Comparison of ENCODE assay signal across 24 mouse cellular contexts in the genomic region with DNA sequence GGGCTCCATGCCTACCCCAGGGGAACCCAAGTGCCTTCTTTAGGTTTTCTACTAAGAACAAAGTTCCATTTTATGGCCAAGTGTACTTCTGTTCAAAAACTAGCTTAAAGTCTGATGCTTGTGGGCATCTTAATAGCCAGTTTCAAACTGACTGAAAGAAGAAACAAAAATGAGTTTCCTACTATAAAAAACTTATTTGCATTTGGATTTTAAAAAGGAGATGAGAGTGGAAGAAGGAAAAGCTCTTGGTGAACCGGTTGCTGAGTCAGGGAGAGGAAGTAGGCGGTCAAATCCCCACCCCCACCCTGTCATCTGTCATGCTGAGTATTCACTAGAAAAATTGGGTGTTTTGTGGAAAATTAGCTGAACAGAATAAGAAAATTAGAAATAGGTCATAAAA. TPM values are rescaled to one million over a fixed set of nuclear protein-coding genes. Genes with fewer than 3 reads are reported as not detected.
A peak's percentile ranks its signal among the peaks of the same experiment; 100 is the strongest.
DNase-seq lines count a peak whose midpoint lies in the region; ATAC-seq and TF ChIP-seq lines count a peak whose summit lies in the region.
"Had no signal": no experiment of that assay in that cellular context is flagged by ENCODE, and none has a peak within 500 bp of the region (broad histone marks: within the 10 kb centered on the region; RNA-seq: fewer than 3 reads in every experiment).

No protein-coding gene starts in this region.

- no peak overlapping the region for H3K27ac ChIP-seq in liver, embryonic 12.5 days
- peak overlapping the region; percentile 48; the same call in 1 of the 2 replicates for H3K27ac ChIP-seq in MEL (ENCODE audit: control insufficient read depth, low read depth, low read length)
- peak overlapping the region; percentile 19; the same call in 1 of the 2 replicates for H3K27ac ChIP-seq in liver, embryonic 11.5 days (ENCODE audit: low read depth, low read length)
- H3K27ac ChIP-seq: hindbrain, embryonic 13.5 days; limb, embryonic 13.5 days; liver, embryonic 15.5 days; midbrain, embryonic 12.5 days had no signal

- no peak overlapping the region for H3K4me2 ChIP-seq in liver, embryonic 12.5 days
- H3K4me2 ChIP-seq in liver, embryonic 11.5 days, result peak overlapping the region; percentile 14; the same call in 1 of the 2 replicates
- H3K4me2 ChIP-seq: embryonic facial prominence, embryonic 15.5 days; hindbrain, embryonic 13.5 days; limb, embryonic 13.5 days; liver, embryonic 15.5 days; midbrain, embryonic 12.5 days had no signal

- peak; percentile 43 to 51 for TF ChIP-seq EP300 in MEL (IDR thresholded peaks at IDR 0.05; ENCODE audit: low read depth in 1 of 2, low read length in 2 of 2)

- H3K9me3 ChIP-seq in liver, embryonic 12.5 days (replicated peaks), result no peaks in the 10 kb centered on the region
- no peaks in the 10 kb centered on the region for H3K9me3 ChIP-seq in MEL (replicated peaks; ENCODE audit: insufficient read depth, low read length)
- H3K9me3 ChIP-seq in liver, embryonic 11.5 days (ENCODE audit: control insufficient read depth, low read length), result no peaks in the 10 kb centered on the region
- H3K9me3 ChIP-seq: embryonic facial prominence, embryonic 15.5 days; hindbrain, embryonic 13.5 days; limb, embryonic 13.5 days; liver, embryonic 15.5 days; midbrain, embryonic 12.5 days had no signal

- no peak overlapping the region for H3K4me3 ChIP-seq in liver, embryonic 12.5 days
- H3K4me3 ChIP-seq in MEL (ENCODE audit: control insufficient read depth in 1 of 2, insufficient read depth in 1 of 2, low read depth in 2 of 2, low read length in 2 of 2), result no peak overlapping the region
- H3K4me3 ChIP-seq in liver, embryonic 11.5 days (ENCODE audit: low read depth, low read length), result no peak overlapping the region
- H3K4me3 ChIP-seq: embryonic facial prominence, embryonic 15.5 days; hindbrain, embryonic 13.5 days; limb, embryonic 13.5 days; liver, embryonic 15.5 days; midbrain, embryonic 12.5 days had no signal

- ATAC-seq in liver, embryonic 12.5 days, result no peak
- ATAC-seq in liver, embryonic 11.5 days (replicated peaks; ENCODE audit: low FRiP score), result no peak
- ATAC-seq: activated CD4-positive, CD25-positive, alpha-beta regulatory T cell, adult 4 months; forebrain, embryonic 16.5 days; inflammation-experienced regulatory T-cells, adult 6 months had no signal

- no peak overlapping the region for H3K9ac ChIP-seq in liver, embryonic 12.5 days
- H3K9ac ChIP-seq in MEL (ENCODE audit: control insufficient read depth, low read depth, low read length, poor library complexity, severe bottlenecking), result peak overlapping the region; percentile 12; the same call in 1 of the 2 replicates
- no peak overlapping the region for H3K9ac ChIP-seq in liver, embryonic 11.5 days (ENCODE audit: low read depth, low read length)
- H3K9ac ChIP-seq: embryonic facial prominence, embryonic 15.5 days; hindbrain, embryonic 13.5 days; liver, embryonic 15.5 days; midbrain, embryonic 12.5 days had no signal

- H3K4me1 ChIP-seq in liver, embryonic 12.5 days, result peaks cover 27% of the 10 kb centered on the region
- H3K4me1 ChIP-seq in MEL (ENCODE audit: control insufficient read depth in 1 of 2, insufficient read depth in 2 of 2, low read length in 2 of 2), result peaks cover 13 to 28% of the 10 kb centered on the region in 2 experiments
- H3K4me1 ChIP-seq in liver, embryonic 11.5 days (replicated peaks; ENCODE audit: control insufficient read depth, insufficient read depth, low read length), result peaks cover 17% of the 10 kb centered on the region

- no peak for TF ChIP-seq POLR2A in MEL (IDR thresholded peaks at IDR 0.05; ENCODE audit: control insufficient read depth in 1 of 2, insufficient read depth in 1 of 2, low read depth in 1 of 2, low read length in 2 of 2, poor library complexity in 1 of 2)

- no peak for TF ChIP-seq RAD21 in MEL (IDR thresholded peaks at IDR 0.05; ENCODE audit: low read depth, low read length)

- no peak for TF ChIP-seq CTCF in MEL (IDR thresholded peaks at IDR 0.05 in 2 of 3, conservative IDR thresholded peaks at IDR 0.05 in 1 of 3; ENCODE audit: control insufficient read depth in 1 of 3, insufficient read depth in 1 of 3, low read depth in 2 of 3, low read length in 3 of 3, poor library complexity in 1 of 3, severe bottlenecking in 1 of 3)

- no peaks in the 10 kb centered on the region for H3K79me2 ChIP-seq in MEL (ENCODE audit: control insufficient read depth, insufficient read depth, low read length, poor library complexity)

- DNase-seq in liver (peak; percentile 27), MEL (ENCODE audit: low read depth, low spot score) (peak; percentile 52)
- no peak for DNase-seq in liver, embryonic 11.5 days (ENCODE audit: low spot score)
- DNase-seq in urinary bladder, adult 18-20 months (ENCODE audit: low spot score in 2 of 2), result no peak
- no peak for DNase-seq in embryo, embryonic 10 days (ENCODE audit: low spot score)
- DNase-seq in ovary, adult 18-20 months (ENCODE audit: low spot score), result no peak
- DNase-seq: adrenal gland, adult 8-10 months; cerebellum, adult 8-10 months; gastrocnemius, postnatal 36 days; heart, postnatal 36 days; kidney, adult 18-20 months; thymus, postnatal 36 days had no signal

- peaks cover 18% of the 10 kb centered on the region; the same call in 1 of the 2 replicates for H3K36me3 ChIP-seq in liver, embryonic 12.5 days
- peaks cover 0 to 30% of the 10 kb centered on the region in 2 experiments for H3K36me3 ChIP-seq in MEL (ENCODE audit: control insufficient read depth in 1 of 2, insufficient read depth in 2 of 2, low read length in 2 of 2)
- H3K36me3 ChIP-seq in liver, embryonic 11.5 days (ENCODE audit: control insufficient read depth, insufficient read depth, low read length), result no peaks in the 10 kb centered on the region
- H3K36me3 ChIP-seq: embryonic facial prominence, embryonic 15.5 days; hindbrain, embryonic 13.5 days; midbrain, embryonic 12.5 days had no signal

- H3K27me3 ChIP-seq in liver, embryonic 12.5 days (replicated peaks), result no peaks in the 10 kb centered on the region
- H3K27me3 ChIP-seq in MEL (ENCODE audit: control insufficient read depth in 1 of 2, insufficient read depth in 2 of 2, low read length in 2 of 2), result no peaks in the 10 kb centered on the region
- H3K27me3 ChIP-seq in liver, embryonic 11.5 days (replicated peaks; ENCODE audit: control insufficient read depth, insufficient read depth, low read length), result no peaks in the 10 kb centered on the region
- H3K27me3 ChIP-seq: embryonic facial prominence, embryonic 15.5 days; hindbrain, embryonic 13.5 days; limb, embryonic 13.5 days; liver, embryonic 15.5 days had no signal

- 27% methylated on average over 2 of the region's 2 CpGs for WGBS in liver, embryonic 12.5 days (ENCODE audit: insufficient replicate concordance)
- WGBS in liver, embryonic 11.5 days, result 46% methylated on average over 2 of the region's 2 CpGs

TF ChIP-seq in MEL, 35 proteins besides CTCF, POLR2A, EP300 and RAD21:
- peak; percentile 55; the same call in 1 of the 2 replicates for TF ChIP-seq MAFK (IDR thresholded peaks at IDR 0.05; ENCODE audit: borderline replicate concordance, low read depth, low read length)
- TF ChIP-seq MAZ (IDR thresholded peaks at IDR 0.05; ENCODE audit: low read depth, low read length), result no peak
- no peak for TF ChIP-seq NELFE (IDR thresholded peaks at IDR 0.05; ENCODE audit: low read depth, low read length)
- TF ChIP-seq MYB (IDR thresholded peaks at IDR 0.05; ENCODE audit: low read depth, low read length), result no peak
- peak; percentile 32; the same call in 1 of the 2 replicates for TF ChIP-seq CHD2 (IDR thresholded peaks at IDR 0.05; ENCODE audit: low read length)
- no peak for TF ChIP-seq ZMIZ1 (IDR thresholded peaks at IDR 0.05; ENCODE audit: low read depth, low read length)
- TF ChIP-seq SMC3 (IDR thresholded peaks at IDR 0.05; ENCODE audit: low read depth, low read length), result no peak
- no peak for TF ChIP-seq TCF12 (IDR thresholded peaks at IDR 0.05; ENCODE audit: low read depth, low read length)

RNA-seq across cellular contexts. Expression of a gene that starts 30.7 kb away (rescaled TPM):
- 0.33 and 0.74 TPM in 2 replicates for polyA plus RNA-seq in liver, embryonic 12.5 days (2016; fragmentation: Nextera tagmentation; extraction: Ambion mirVana)
- total RNA-seq in MEL (2012; rRNA removed), result not detected in 2 replicates
- not detected for polyA plus RNA-seq in MEL (2012; ENCODE audit: insufficient read depth in 1 of 2, insufficient read length in 2 of 2, low read depth in 1 of 2, low replicate concordance in 2 of 2, missing spikeins in 1 of 2)
- polyA plus RNA-seq in liver, embryonic 11.5 days (2014; fragmentation: Nextera tagmentation; extraction: Ambion mirVana), result 0.23 and 0.38 TPM in 2 replicates
- total RNA-seq: gastrocnemius, postnatal 36 days; heart, adult 8-10 months; heart, postnatal 36 days; monocyte, adult 5-6 weeks; neutrophil, adult 5-6 weeks had no signal
- polyA plus RNA-seq: activated CD4-positive, CD25-positive, alpha-beta regulatory T cell, adult 4 months; inflammation-experienced regulatory T-cells, adult 6 months had no signal

RNA-seq across cellular contexts. Expression of a gene that starts 57.9 kb away (rescaled TPM):
- polyA plus RNA-seq in liver, embryonic 12.5 days (2016; fragmentation: Nextera tagmentation; extraction: Ambion mirVana), result 34.2 and 39.7 TPM in 2 replicates
- total RNA-seq in MEL (2012; rRNA removed), result 61.6 and 64.6 TPM in 2 replicates
- 10 to 100 TPM in 1 of 2 experiments, not detected in 1; 75.9 TPM for polyA plus RNA-seq in MEL (2012; ENCODE audit: insufficient read depth in 1 of 2, insufficient read length in 2 of 2, low read depth in 1 of 2, low replicate concordance in 2 of 2, missing spikeins in 1 of 2)
- polyA plus RNA-seq in liver, embryonic 11.5 days (2014; fragmentation: Nextera tagmentation; extraction: Ambion mirVana), result 56.9 and 63.2 TPM in 2 replicates

Comparison
In these comparisons a context has a peak if more than half of its experiments do, and no peak if none do; other contexts are left out.
1. DNase-seq: peak in liver (single experiment) and MEL (single experiment); none in liver, embryonic 11.5 days (single experiment), urinary bladder, adult 18-20 months (0 of 2), embryo, embryonic 10 days (single experiment) and ovary, adult 18-20 months (single experiment).